Mouse (Mus musculus) duodenum, adult 2 months (tissue): ENCODE results near the gene Stfa3. TPM values are rescaled to one million over a fixed set of nuclear protein-coding genes. Genes with fewer than 3 reads are reported as not detected.

Source experiments
- polyA plus RNA-seq: library from polyadenylated mRNA; depleted of rRNA; stranded (reverse); fragments of >200 nt; gene quantifications from 2 replicates; pipeline ENCODE4 v1.2.3, GENCODE M21; 2012; ENCODE audit warnings: low replicate concordance; rRNA removed

The Stfa3 gene
- not detected in 2 replicates for polyA plus RNA-seq

DNA sequence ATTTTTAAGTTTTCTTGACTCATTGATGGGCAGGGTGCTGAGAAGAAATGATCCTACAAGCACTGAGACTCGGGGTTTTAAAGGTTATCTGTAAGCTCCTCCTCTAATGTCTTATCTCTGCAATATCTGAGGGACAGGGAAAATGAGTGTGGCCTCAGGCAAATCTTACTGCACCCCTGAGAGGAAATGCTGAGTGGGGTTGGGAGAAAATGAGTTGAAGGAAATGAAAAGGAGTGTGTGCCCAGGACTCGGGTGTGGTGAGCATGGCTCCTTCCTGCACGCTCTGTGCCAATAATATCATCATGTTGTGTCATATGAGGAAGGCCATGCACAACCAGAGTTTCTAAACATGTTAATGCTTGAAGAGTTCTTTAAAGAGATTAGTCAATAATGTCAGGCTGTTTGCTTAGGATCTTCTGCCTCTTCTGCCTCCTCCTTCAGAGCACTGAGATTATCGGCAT is at the start of gene Stfa3:
Stfa3 (minus strand) TSS at position 51 of the 461 bp plus-strand sequence.

GRCm38 (mm10) chr16:36408357-36408756 is 46.8 kb downstream of the Stfa3 start, which contains the start of gene Stfa2:
Gene Stfa2, minus strand, starts transcription at chr16:36408457.

Other genes starting within 250 kb of the Stfa3 start
- not detected in 2 replicates for gene Gm5416, start 245.0 kb downstream of the Stfa3 start, polyA plus RNA-seq
- 0.26 TPM in 1 of 2 replicates, not detected in the other for gene 2010005H15Rik, start 233.9 kb downstream of the Stfa3 start, polyA plus RNA-seq
- gene Stfa1, start 178.4 kb downstream of the Stfa3 start, polyA plus RNA-seq: not detected in 2 replicates
- not detected in 2 replicates for gene BC117090, start 121.1 kb downstream of the Stfa3 start, polyA plus RNA-seq
- gene BC100530, start 87.6 kb downstream of the Stfa3 start, polyA plus RNA-seq: not detected in 2 replicates
- not detected in 2 replicates for gene Stfa2, start 46.9 kb downstream of the Stfa3 start, polyA plus RNA-seq
- gene Casr, start 106.7 kb upstream of the Stfa3 start, polyA plus RNA-seq: 0.12 TPM in 1 of 2 replicates, not detected in the other
- gene Cd86, start 210.7 kb upstream of the Stfa3 start, polyA plus RNA-seq: 0.20 and 0.49 TPM in 2 replicates
- gene Ildr1, start 238.6 kb upstream of the Stfa3 start, polyA plus RNA-seq: 1.4 and 4.8 TPM in 2 replicates